Mouse (Mus musculus): ENCODE results near the gene Col4a4. TPM values are rescaled to one million over a fixed set of nuclear protein-coding genes. Genes with fewer than 3 reads are reported as not detected.

The Col4a4 gene
- total and polyA plus RNA-seq, 2 experiments from 2014 or later: 0.53 to 0.89 TPM

GRCm38 (mm10) chr1:82451927-82452651 is 134.6 kb downstream of the Col4a4 start:
- WGBS: 43% methylated on average over 6 of the region's 6 CpGs
- DNase-seq (ENCODE audit: low spot score): no peak
- no peak overlapping the region for H3K9ac ChIP-seq (replicated peaks; ENCODE audit: low read depth, low read length)
- H3K9me3 ChIP-seq (replicated peaks; ENCODE audit: control insufficient read depth, low read length): no peaks in the 10 kb centered on the region
- H3K4me2 ChIP-seq (ENCODE audit: low read depth, low read length): no peak overlapping the region
- no peak for ATAC-seq (ENCODE audit: insufficient read depth, low read depth)
- H3K36me3 ChIP-seq (replicated peaks; ENCODE audit: control insufficient read depth, insufficient read depth, low read length): no peaks in the 10 kb centered on the region
- H3K4me1 ChIP-seq (ENCODE audit: control insufficient read depth, insufficient read depth): no peaks in the 10 kb centered on the region
- TF ChIP-seq CTCF (IDR thresholded peaks at IDR 0.05; ENCODE audit: low read depth): no peak
- TF ChIP-seq EP300 (IDR thresholded peaks at IDR 0.05; ENCODE audit: low read depth): no peak
- H3K27ac ChIP-seq (ENCODE audit: low read depth): no peak overlapping the region
- no peak overlapping the region for H3K4me3 ChIP-seq (ENCODE audit: low read depth, low read length)
- no peaks in the 10 kb centered on the region for H3K27me3 ChIP-seq (ENCODE audit: control insufficient read depth, insufficient read depth, low read length)

- H3K9me3 ChIP-seq (replicated peaks; ENCODE audit: control insufficient read depth, low read length): no peaks in the 10 kb centered on the region
- no peak overlapping the region for H3K27ac ChIP-seq (ENCODE audit: low read depth)
- no peak for TF ChIP-seq CTCF (IDR thresholded peaks at IDR 0.05; ENCODE audit: low read depth)
- no peak for TF ChIP-seq EP300 (IDR thresholded peaks at IDR 0.05; ENCODE audit: low read depth)
- ATAC-seq (ENCODE audit: insufficient read depth, low read depth) (no peak), DNase-seq (ENCODE audit: low spot score) (no peak)
- no peaks in the 10 kb centered on the region for H3K27me3 ChIP-seq (ENCODE audit: control insufficient read depth, insufficient read depth, low read length)
- H3K4me2 ChIP-seq (ENCODE audit: low read depth, low read length): no peak overlapping the region
- 39% methylated on average over 4 of the region's 4 CpGs for WGBS
- H3K4me3 ChIP-seq (ENCODE audit: low read depth, low read length): no peak overlapping the region
- no peaks in the 10 kb centered on the region for H3K4me1 ChIP-seq (ENCODE audit: control insufficient read depth, insufficient read depth)
- H3K9ac ChIP-seq (replicated peaks; ENCODE audit: low read depth, low read length): no peak overlapping the region
- no peaks in the 10 kb centered on the region for H3K36me3 ChIP-seq (replicated peaks; ENCODE audit: control insufficient read depth, insufficient read depth, low read length)
Measured at GRCm38 (mm10) chr1:82449851-82450250, 136.8 kb downstream of the Col4a4 start.

GRCm38 (mm10) chr1:82446049-82446448 is 140.6 kb downstream of the Col4a4 start:
- DNase-seq (ENCODE audit: low spot score): no peak
- H3K4me2 ChIP-seq (ENCODE audit: low read depth, low read length): no peak overlapping the region

GRCm38 (mm10) chr1:82443517-82443916 is 143.1 kb downstream of the Col4a4 start:
- H3K4me1 ChIP-seq (ENCODE audit: control insufficient read depth, insufficient read depth): peaks cover 6% of the 10 kb centered on the region; the same call in 1 of the 2 replicates
- TF ChIP-seq EP300 (IDR thresholded peaks at IDR 0.05; ENCODE audit: low read depth) (no peak), CTCF (IDR thresholded peaks at IDR 0.05; ENCODE audit: low read depth) (no peak)
- H3K36me3 ChIP-seq (replicated peaks; ENCODE audit: control insufficient read depth, insufficient read depth, low read length): no peaks in the 10 kb centered on the region
- no peaks in the 10 kb centered on the region for H3K9me3 ChIP-seq (replicated peaks; ENCODE audit: control insufficient read depth, low read length)
- no peak for DNase-seq (ENCODE audit: low spot score)
- no peak overlapping the region for H3K4me3 ChIP-seq (ENCODE audit: low read depth, low read length)
- no peak for ATAC-seq (ENCODE audit: insufficient read depth, low read depth)
- no peak overlapping the region for H3K27ac ChIP-seq (ENCODE audit: low read depth)
- no peak overlapping the region for H3K4me2 ChIP-seq (ENCODE audit: low read depth, low read length)
- no peak overlapping the region for H3K9ac ChIP-seq (replicated peaks; ENCODE audit: low read depth, low read length)
- WGBS: 68% methylated on average over 4 of the region's 4 CpGs
- no peaks in the 10 kb centered on the region for H3K27me3 ChIP-seq (ENCODE audit: control insufficient read depth, insufficient read depth, low read length)

More at GRCm38 (mm10) chr1:82446049-82446448, 140.6 kb downstream of the Col4a4 start:
- Histone ChIP-seq H3K9ac (replicated peaks; ENCODE audit: low read depth, low read length) (no peak overlapping the region), H3K36me3 (replicated peaks; ENCODE audit: control insufficient read depth, insufficient read depth, low read length) (no peaks in the 10 kb centered on the region), H3K4me1 (ENCODE audit: control insufficient read depth, insufficient read depth) (no peaks in the 10 kb centered on the region), H3K27me3 (ENCODE audit: control insufficient read depth, insufficient read depth, low read length) (no peaks in the 10 kb centered on the region), H3K9me3 (replicated peaks; ENCODE audit: control insufficient read depth, low read length) (no peaks in the 10 kb centered on the region), H3K4me3 (ENCODE audit: low read depth, low read length) (no peak overlapping the region), H3K27ac (ENCODE audit: low read depth) (no peak overlapping the region)
- WGBS: 74% methylated on average over 7 of the region's 7 CpGs
- TF ChIP-seq EP300 (IDR thresholded peaks at IDR 0.05; ENCODE audit: low read depth) (no peak), CTCF (IDR thresholded peaks at IDR 0.05; ENCODE audit: low read depth) (no peak)
- no peak for ATAC-seq (ENCODE audit: insufficient read depth, low read depth)

- H3K4me1 ChIP-seq (ENCODE audit: control insufficient read depth, insufficient read depth): peaks cover 6% of the 10 kb centered on the region; the same call in 1 of the 2 replicates
- H3K4me3 ChIP-seq (ENCODE audit: low read depth, low read length): no peak overlapping the region
- H3K4me2 ChIP-seq (ENCODE audit: low read depth, low read length): no peak overlapping the region
- DNase-seq (ENCODE audit: low spot score) (peak; percentile 11), ATAC-seq (ENCODE audit: insufficient read depth, low read depth) (peak; percentile 75)
- 29% methylated on average over 1 of the region's 1 CpGs for WGBS
- TF ChIP-seq CTCF (IDR thresholded peaks at IDR 0.05; ENCODE audit: low read depth) (no peak), EP300 (IDR thresholded peaks at IDR 0.05; ENCODE audit: low read depth) (no peak)
- H3K36me3 ChIP-seq (replicated peaks; ENCODE audit: control insufficient read depth, insufficient read depth, low read length): no peaks in the 10 kb centered on the region
- H3K9ac ChIP-seq (replicated peaks; ENCODE audit: low read depth, low read length): no peak overlapping the region
- no peaks in the 10 kb centered on the region for H3K27me3 ChIP-seq (ENCODE audit: control insufficient read depth, insufficient read depth, low read length)
- H3K27ac ChIP-seq (ENCODE audit: low read depth): peak overlapping the region; percentile 34; the same call in 1 of the 2 replicates
- no peaks in the 10 kb centered on the region for H3K9me3 ChIP-seq (replicated peaks; ENCODE audit: control insufficient read depth, low read length)
Measured at GRCm38 (mm10) chr1:82440123-82440522, 146.5 kb downstream of the Col4a4 start.

Measured in heart, postnatal 0 days (tissue).